Mouse (Mus musculus) limb, embryonic 15.5 days (tissue): Measurements from ENCODE around the gene Lmo4. TPM values are rescaled to one million over a fixed set of nuclear protein-coding genes. Genes with fewer than 3 reads are reported as not detected.

ENCODE experiments used
- ATAC-seq: fragments of 200-750 bp; cut with Nextera tagmentation; 2 replicates; pipeline ENCODE4 v1.8.0; 2017; ENCODE audit warnings: low read depth, moderate TSS enrichment; ENCODE audit not compliant: insufficient number of reproducible peaks, low FRiP score, low TSS enrichment
- H3K27ac ChIP-seq: fragments of 300-500 bp; sonication (generic); 2 replicates; pipeline ENCODE4 v1.5.1; 2015; ENCODE audit warnings: moderate library complexity, mild to moderate bottlenecking, inconsistent platforms
- H3K27me3 ChIP-seq: fragments of 300-500 bp; sonication (generic); 2 replicates; pipeline ENCODE4 v1.6.1; 2015; ENCODE audit warnings: inconsistent platforms
- H3K36me3 ChIP-seq: fragments of 300-500 bp; sonication (generic); 2 replicates; pipeline ENCODE4 v1.6.1; 2015; ENCODE audit warnings: inconsistent platforms
- H3K4me1 ChIP-seq: fragments of 300-500 bp; sonication (generic); 2 replicates; pipeline ENCODE4 v1.6.1; 2015; ENCODE audit warnings: inconsistent platforms
- H3K4me2 ChIP-seq: fragments of 300-500 bp; sonication (generic); 2 replicates; pipeline ENCODE4 v1.6.1; 2015; ENCODE audit warnings: mild to moderate bottlenecking, inconsistent platforms
- H3K4me3 ChIP-seq: fragments of 300-500 bp; sonication (generic); 2 replicates; pipeline ENCODE4 v1.5.1; 2015; ENCODE audit warnings: mild to moderate bottlenecking, inconsistent platforms
- H3K9ac ChIP-seq: fragments of 300-500 bp; sonication (generic); 2 replicates; pipeline ENCODE4 v1.6.1; 2015; ENCODE audit warnings: inconsistent platforms
- H3K9me3 ChIP-seq: fragments of 300-500 bp; sonication (generic); 2 replicates; pipeline ENCODE4 v1.6.1; 2016; ENCODE audit warnings: inconsistent platforms
- WGBS: fragments of 180-500 bp; shearing (Covaris S2); methylation state at CpG from one replicate; pipeline ENCODE4 v1.1.7; 2015; 5-methylcytosine and 5-hydroxymethylcytosine counted together
- polyA plus RNA-seq: library from polyadenylated mRNA; unstranded; fragments of >200 nt; fragmentation: Nextera tagmentation; extraction: Ambion mirVana; gene quantifications from 2 replicates; pipeline ENCODE4 v1.2.1, GENCODE M21; 2015

The Lmo4 gene
- polyA plus RNA-seq, 1 experiment from 2014 or later = 97.7 TPM

DNA sequence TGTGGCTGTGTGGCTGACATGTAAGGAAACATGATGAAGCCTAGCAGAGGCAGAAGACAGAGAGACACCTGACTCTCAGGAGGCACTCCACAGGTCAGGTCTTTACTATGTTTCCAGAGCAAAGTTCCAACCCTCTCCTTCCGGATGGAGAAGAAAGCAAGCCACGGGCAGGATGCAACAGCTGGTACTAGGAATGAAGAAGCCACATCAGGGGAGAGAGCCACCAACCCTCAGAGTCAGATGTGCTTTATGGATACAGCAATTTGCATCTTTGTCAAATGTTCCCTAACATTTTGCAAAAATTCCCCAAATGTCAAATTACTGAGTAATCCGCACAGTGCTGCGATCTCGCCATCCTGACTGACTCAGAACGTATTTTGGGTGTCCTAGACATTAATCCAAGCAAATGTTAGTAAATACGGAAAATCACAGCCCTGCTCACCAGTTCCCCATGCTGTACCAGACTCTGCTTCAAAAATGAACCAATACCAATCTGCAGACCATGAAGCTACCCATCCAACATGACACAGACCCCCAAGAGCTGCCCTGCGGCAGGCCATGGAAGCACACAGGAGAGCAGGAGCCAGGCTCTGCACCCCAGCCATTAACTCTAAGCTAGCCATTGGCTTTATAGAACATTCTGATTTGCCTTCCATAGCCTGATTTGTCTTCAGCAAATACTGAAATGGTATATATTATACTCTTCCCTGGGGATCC is 38.4 kb downstream of the Lmo4 start:
- no peak overlapping the region for H3K9ac ChIP-seq
- H3K36me3 ChIP-seq = no peaks in the 10 kb centered on the region
- 83% methylated on average over 8 of the region's 8 CpGs for WGBS
- H3K27ac ChIP-seq = no peak overlapping the region
- H3K9me3 ChIP-seq = no peaks in the 10 kb centered on the region
- H3K4me1 ChIP-seq = peaks cover 4% of the 10 kb centered on the region; the same call in 1 of the 2 replicates
- no peak overlapping the region for H3K4me2 ChIP-seq
- no peaks in the 10 kb centered on the region for H3K27me3 ChIP-seq
- ATAC-seq = no peak
- no peak overlapping the region for H3K4me3 ChIP-seq

GRCm38 (mm10) chr3:144165439-144165838 is 39.6 kb downstream of the Lmo4 start:
- no peaks in the 10 kb centered on the region for H3K9me3 ChIP-seq
- no peak overlapping the region for H3K9ac ChIP-seq
- ATAC-seq = no peak
- H3K4me3 ChIP-seq = no peak overlapping the region
- no peak overlapping the region for H3K27ac ChIP-seq
- no peaks in the 10 kb centered on the region for H3K27me3 ChIP-seq
- no peaks in the 10 kb centered on the region for H3K36me3 ChIP-seq
- 71% methylated on average over 12 of the region's 12 CpGs for WGBS
- peaks cover 4% of the 10 kb centered on the region; the same call in 1 of the 2 replicates for H3K4me1 ChIP-seq
- H3K4me2 ChIP-seq = no peak overlapping the region

DNA sequence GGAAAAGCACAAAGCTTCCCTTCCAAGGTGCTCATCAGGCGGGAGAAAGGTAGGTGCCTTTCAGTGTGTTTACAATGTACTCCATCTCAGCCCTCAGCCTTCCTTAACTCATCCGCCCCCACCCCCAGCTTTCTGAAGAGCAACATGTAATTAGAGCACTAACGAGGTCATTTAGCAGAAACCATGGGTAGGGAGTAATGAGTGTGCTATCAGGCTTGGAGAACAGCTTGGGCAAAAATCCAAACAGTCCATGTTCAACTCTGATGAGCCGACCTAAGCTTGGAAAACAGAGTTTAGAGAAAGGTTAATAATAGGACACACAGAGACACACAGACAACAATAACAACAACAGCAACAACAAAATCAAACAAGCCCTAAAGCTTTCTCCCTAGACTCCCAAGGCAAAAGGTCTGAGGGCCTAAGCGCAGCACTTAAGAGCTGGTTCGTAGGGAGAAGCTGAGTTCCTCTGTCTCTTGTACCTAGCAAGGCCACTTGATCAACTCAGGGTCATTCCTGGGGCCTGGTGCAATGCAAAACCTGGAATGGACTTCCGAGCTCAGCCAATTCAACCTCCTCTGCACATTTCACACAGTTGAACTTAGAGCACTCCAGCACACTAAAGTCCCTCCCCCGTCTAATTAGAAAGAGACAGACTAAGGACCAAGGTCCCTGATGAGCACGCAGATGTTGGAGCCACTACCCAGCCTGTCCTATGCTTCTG is 40.2 kb downstream of the Lmo4 start:
- Histone ChIP-seq H3K27me3 (no peaks in the 10 kb centered on the region), H3K36me3 (no peaks in the 10 kb centered on the region), H3K9me3 (no peaks in the 10 kb centered on the region), H3K4me2 (no peak overlapping the region), H3K27ac (no peak overlapping the region), H3K4me1 (peaks cover 4% of the 10 kb centered on the region; the same call in 1 of the 2 replicates), H3K9ac (no peak overlapping the region), H3K4me3 (no peak overlapping the region)
- WGBS = 44% methylated on average over 9 of the region's 9 CpGs
- no peak for ATAC-seq

- Histone ChIP-seq H3K4me1 (peaks cover 4% of the 10 kb centered on the region; the same call in 1 of the 2 replicates), H3K9ac (no peak overlapping the region), H3K27me3 (no peaks in the 10 kb centered on the region), H3K27ac (no peak overlapping the region), H3K4me3 (no peak overlapping the region), H3K9me3 (no peaks in the 10 kb centered on the region), H3K4me2 (no peak overlapping the region), H3K36me3 (no peaks in the 10 kb centered on the region)
- ATAC-seq = no peak
- 84% methylated on average over 2 of the region's 2 CpGs for WGBS
Observed at GRCm38 (mm10) chr3:144163718-144164117, 41.3 kb downstream of the Lmo4 start.

DNA sequence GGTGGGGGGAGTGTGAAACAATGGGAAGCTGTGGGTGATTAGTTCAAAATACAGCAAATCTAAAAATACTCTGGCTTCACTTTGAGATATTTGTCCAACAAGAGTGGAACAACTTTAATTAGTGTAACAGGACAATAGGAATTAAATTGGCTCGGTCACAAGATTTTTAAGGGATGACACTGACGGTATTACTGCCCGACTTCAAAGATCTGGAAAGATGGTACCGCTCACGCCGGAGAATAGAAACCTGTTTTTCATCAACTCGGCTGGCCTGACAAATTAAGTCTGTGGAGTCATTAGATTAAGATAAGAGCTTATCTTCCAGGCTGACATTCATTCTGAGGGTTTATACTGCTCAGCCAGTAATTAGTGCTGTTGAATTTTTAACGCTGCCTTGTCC is 42.9 kb downstream of the Lmo4 start:
- Histone ChIP-seq H3K27ac (no peak overlapping the region), H3K36me3 (no peaks in the 10 kb centered on the region), H3K4me2 (no peak overlapping the region), H3K9ac (no peak overlapping the region), H3K4me1 (peaks cover 4% of the 10 kb centered on the region; the same call in 1 of the 2 replicates), H3K9me3 (no peaks in the 10 kb centered on the region), H3K27me3 (no peaks in the 10 kb centered on the region), H3K4me3 (no peak overlapping the region)
- WGBS = 24% methylated on average over 8 of the region's 8 CpGs
- no peak for ATAC-seq

- WGBS = 69% methylated on average over 2 of the region's 2 CpGs
- no peak for ATAC-seq
- Histone ChIP-seq H3K27ac (no peak overlapping the region), H3K4me3 (no peak overlapping the region), H3K36me3 (no peaks in the 10 kb centered on the region), H3K4me1 (peaks cover 4% of the 10 kb centered on the region; the same call in 1 of the 2 replicates), H3K4me2 (no peak overlapping the region), H3K27me3 (no peaks in the 10 kb centered on the region), H3K9ac (no peak overlapping the region), H3K9me3 (no peaks in the 10 kb centered on the region)
Observed at GRCm38 (mm10) chr3:144161261-144161660, 43.8 kb downstream of the Lmo4 start.

DNA sequence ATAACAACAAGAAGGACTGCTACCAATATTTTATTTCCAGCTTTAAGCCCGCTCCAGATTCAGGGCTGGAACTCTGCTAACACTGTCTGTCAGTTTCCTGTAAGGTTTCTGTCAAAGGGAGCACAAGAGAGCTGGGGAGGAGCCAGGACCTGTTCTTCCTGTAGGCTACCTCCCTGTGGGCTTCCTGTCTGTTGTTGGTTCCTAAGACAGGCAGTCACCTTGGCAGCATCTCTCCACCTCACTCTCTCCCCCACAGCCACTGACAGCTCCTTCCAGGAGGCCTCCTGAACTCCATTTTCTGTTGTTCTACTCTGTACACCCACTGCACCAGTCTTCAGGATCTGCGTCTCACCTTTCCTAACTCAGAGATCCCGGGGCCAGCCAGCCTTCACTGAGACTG is 49.3 kb downstream of the Lmo4 start:
- WGBS = 67% methylated on average over 3 of the region's 3 CpGs

DNA sequence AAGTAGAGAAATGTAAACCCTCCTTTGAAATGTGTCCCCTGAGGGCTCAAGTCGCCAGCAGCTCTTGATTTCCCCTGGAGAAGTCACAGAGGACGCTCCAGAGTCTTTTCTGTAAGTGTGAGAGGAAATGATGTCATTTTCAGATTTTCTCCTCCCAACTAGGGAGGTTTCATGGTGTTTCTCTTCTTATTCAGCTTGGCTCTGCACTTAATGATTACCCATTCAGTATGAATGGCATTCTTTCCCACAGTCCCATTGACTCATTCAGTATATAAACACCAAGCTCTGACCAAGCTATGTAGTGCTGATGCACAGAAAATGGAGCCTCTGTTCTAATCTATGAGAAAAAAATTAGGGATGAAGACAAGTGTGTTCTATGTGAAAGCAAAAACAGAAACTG is 51.6 kb downstream of the Lmo4 start:
- no peak for ATAC-seq
- H3K36me3 ChIP-seq = no peaks in the 10 kb centered on the region
- H3K4me2 ChIP-seq = no peak overlapping the region

More for the DNA sequence above, 49.3 kb downstream of the Lmo4 start:
- no peak for ATAC-seq
- Histone ChIP-seq H3K4me3 (no peak overlapping the region), H3K4me1 (no peaks in the 10 kb centered on the region), H3K9me3 (no peaks in the 10 kb centered on the region), H3K9ac (no peak overlapping the region), H3K27ac (no peak overlapping the region), H3K4me2 (no peak overlapping the region), H3K27me3 (no peaks in the 10 kb centered on the region), H3K36me3 (no peaks in the 10 kb centered on the region)

DNA sequence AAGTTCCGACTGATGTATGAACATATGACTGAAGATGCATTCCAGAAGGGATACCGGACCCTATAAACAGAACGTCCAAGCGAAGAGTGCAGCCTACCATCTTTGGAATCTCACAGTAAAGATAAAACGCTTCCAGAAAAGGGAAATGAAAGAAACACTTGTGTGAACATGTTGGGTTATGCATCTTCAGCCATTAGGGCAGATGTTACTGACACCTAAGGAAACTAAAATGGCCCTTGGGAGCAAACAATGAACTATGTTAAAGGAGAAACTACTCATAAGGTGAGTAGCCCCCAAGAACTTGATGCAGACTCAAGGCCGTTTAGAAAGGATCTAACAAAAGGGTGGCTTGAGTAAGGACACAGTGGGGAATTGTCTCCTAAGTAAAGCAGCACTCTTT is 54.0 kb downstream of the Lmo4 start:
- WGBS = 90% methylated on average over 6 of the region's 6 CpGs

More for the DNA sequence above, 51.6 kb downstream of the Lmo4 start:
- Histone ChIP-seq H3K27ac (no peak overlapping the region), H3K9me3 (no peaks in the 10 kb centered on the region), H3K9ac (no peak overlapping the region), H3K27me3 (no peaks in the 10 kb centered on the region), H3K4me1 (no peaks in the 10 kb centered on the region), H3K4me3 (no peak overlapping the region)
- 39% methylated on average over 2 of the region's 2 CpGs for WGBS

GRCm38 (mm10) chr3:144148234-144148633 is 56.8 kb downstream of the Lmo4 start:
- H3K9ac ChIP-seq = no peak overlapping the region
- H3K9me3 ChIP-seq = no peaks in the 10 kb centered on the region
- no peaks in the 10 kb centered on the region for H3K4me1 ChIP-seq
- H3K27ac ChIP-seq = no peak overlapping the region
- no peaks in the 10 kb centered on the region for H3K27me3 ChIP-seq
- 94% methylated on average over 3 of the region's 3 CpGs for WGBS
- no peak overlapping the region for H3K4me2 ChIP-seq
- H3K36me3 ChIP-seq = no peaks in the 10 kb centered on the region
- no peak for ATAC-seq
- no peak overlapping the region for H3K4me3 ChIP-seq

More for the DNA sequence above, 54.0 kb downstream of the Lmo4 start:
- no peaks in the 10 kb centered on the region for H3K27me3 ChIP-seq
- no peaks in the 10 kb centered on the region for H3K36me3 ChIP-seq
- H3K27ac ChIP-seq = no peak overlapping the region
- no peaks in the 10 kb centered on the region for H3K4me1 ChIP-seq
- no peaks in the 10 kb centered on the region for H3K9me3 ChIP-seq
- H3K4me2 ChIP-seq = no peak overlapping the region
- no peak for ATAC-seq
- H3K9ac ChIP-seq = no peak overlapping the region
- no peak overlapping the region for H3K4me3 ChIP-seq

- H3K9me3 ChIP-seq = no peaks in the 10 kb centered on the region
- ATAC-seq = no peak
Observed at GRCm38 (mm10) chr3:144147244-144147643, 57.8 kb downstream of the Lmo4 start.

GRCm38 (mm10) chr3:144144066-144144465 is 61.0 kb downstream of the Lmo4 start:
- ATAC-seq = no peak
- 89% methylated on average over 4 of the region's 4 CpGs for WGBS
- no peaks in the 10 kb centered on the region for H3K27me3 ChIP-seq

More at GRCm38 (mm10) chr3:144147244-144147643, 57.8 kb downstream of the Lmo4 start:
- Histone ChIP-seq H3K4me3 (no peak overlapping the region), H3K4me1 (no peaks in the 10 kb centered on the region), H3K9ac (no peak overlapping the region), H3K27me3 (no peaks in the 10 kb centered on the region), H3K27ac (no peak overlapping the region), H3K36me3 (no peaks in the 10 kb centered on the region), H3K4me2 (no peak overlapping the region)
- 80% methylated on average over 3 of the region's 3 CpGs for WGBS

More at GRCm38 (mm10) chr3:144144066-144144465, 61.0 kb downstream of the Lmo4 start:
- Histone ChIP-seq H3K4me1 (no peaks in the 10 kb centered on the region), H3K4me2 (no peak overlapping the region), H3K9me3 (no peaks in the 10 kb centered on the region), H3K36me3 (no peaks in the 10 kb centered on the region), H3K9ac (no peak overlapping the region), H3K4me3 (no peak overlapping the region), H3K27ac (no peak overlapping the region)
